Mouse (Mus musculus) bone marrow, adult 2 months (tissue): ENCODE results near the gene Zfp651.

Source experiments
- CTCF ChIP-seq: fragments of 200-500 bp; IDR thresholded peaks from 2 replicates; pipeline ENCODE4 v1.5.1; 2011; ENCODE audit warnings: low read length, control low read depth; ENCODE audit not compliant: control insufficient read depth, insufficient read depth
- POLR2A ChIP-seq: fragments of 200-500 bp; IDR thresholded peaks from 2 replicates; pipeline ENCODE4 v1.6.1; 2011; ENCODE audit warnings: low read depth, mild to moderate bottlenecking, control low read depth, low read length, borderline replicate concordance; ENCODE audit not compliant: control insufficient read depth

- TF ChIP-seq CTCF: no peak
- TF ChIP-seq POLR2A: no peak
Measured at GRCm38 (mm10) chr9:121744051-121744450, 15.1 kb upstream of the Zfp651 start.
